Mouse (Mus musculus) embryonic facial prominence, embryonic 14.5 days (tissue): Measurements from ENCODE around the gene Atg10. TPM values are rescaled to one million over a fixed set of nuclear protein-coding genes. Genes with fewer than 3 reads are reported as not detected.
"Not testable (repeated sequence)": the region's sequence is repeated elsewhere in the genome, so short reads cannot be mapped to it uniquely, and the experiment has no call there.

ENCODE experiments used
- ATAC-seq: fragments of 200-750 bp; cut with Nextera tagmentation; 2 replicates; pipeline ENCODE4 v1.8.0; 2017; ENCODE audit warnings: low read depth, moderate number of reproducible peaks, moderate TSS enrichment
- DNase-seq: peaks from one replicate; pipeline ENCODE4 v3.0.0-alpha.2; 2015; ENCODE audit warnings: low spot score
- H3K27ac ChIP-seq: fragments of 300-500 bp; sonication (generic); replicated peaks from 2 replicates; pipeline ENCODE4 v1.5.1; 2014; ENCODE audit warnings: low read depth, mild to moderate bottlenecking, low read length, moderate library complexity
- H3K27me3 ChIP-seq: fragments of 300-500 bp; sonication (generic); replicated peaks from 2 replicates; pipeline ENCODE4 v1.6.1; 2014; ENCODE audit warnings: low read length; ENCODE audit not compliant: control insufficient read depth, insufficient read depth
- H3K36me3 ChIP-seq: fragments of 300-500 bp; sonication (generic); 2 replicates; pipeline ENCODE4 v1.6.1; 2014; ENCODE audit warnings: low read length, mixed read lengths; ENCODE audit not compliant: control insufficient read depth, insufficient read depth
- H3K4me1 ChIP-seq: fragments of 300-500 bp; sonication (generic); 2 replicates; pipeline ENCODE4 v1.6.1; 2014; ENCODE audit warnings: antibody characterized with exemption, low read length; ENCODE audit not compliant: control insufficient read depth, insufficient read depth
- H3K4me2 ChIP-seq: fragments of 300-500 bp; sonication (generic); 2 replicates; pipeline ENCODE4 v1.6.1; 2014; ENCODE audit warnings: low read depth, mild to moderate bottlenecking, low read length, moderate library complexity, mixed read lengths
- H3K4me3 ChIP-seq: fragments of 300-500 bp; sonication (generic); 2 replicates; pipeline ENCODE4 v1.5.1; 2014; ENCODE audit warnings: low read depth, mild to moderate bottlenecking, low read length
- H3K9ac ChIP-seq: fragments of 300-500 bp; sonication (generic); 2 replicates; pipeline ENCODE4 v1.6.1; 2014; ENCODE audit warnings: low read depth, mild to moderate bottlenecking, low read length, moderate library complexity, mixed read lengths
- H3K9me3 ChIP-seq: fragments of 300-500 bp; sonication (generic); 2 replicates; pipeline ENCODE4 v1.6.1; 2016; ENCODE audit warnings: low read length; ENCODE audit not compliant: control insufficient read depth
- WGBS: fragments of 180-500 bp; shearing (Covaris S2); extraction: QIAGEN DNeasy Blood & Tissue Kit; methylation state at CpG from one replicate; pipeline ENCODE4 v1.1.7; 2014; 5-methylcytosine and 5-hydroxymethylcytosine counted together
- polyA plus RNA-seq: library from polyadenylated mRNA; unstranded; fragments of >200 nt; fragmentation: Nextera tagmentation; extraction: Ambion mirVana; gene quantifications from 2 replicates; pipeline ENCODE4 v1.2.1, GENCODE M21; 2014

The Atg10 gene
- polyA plus RNA-seq, 1 experiment from 2014 or later = 14.5 TPM

DNA sequence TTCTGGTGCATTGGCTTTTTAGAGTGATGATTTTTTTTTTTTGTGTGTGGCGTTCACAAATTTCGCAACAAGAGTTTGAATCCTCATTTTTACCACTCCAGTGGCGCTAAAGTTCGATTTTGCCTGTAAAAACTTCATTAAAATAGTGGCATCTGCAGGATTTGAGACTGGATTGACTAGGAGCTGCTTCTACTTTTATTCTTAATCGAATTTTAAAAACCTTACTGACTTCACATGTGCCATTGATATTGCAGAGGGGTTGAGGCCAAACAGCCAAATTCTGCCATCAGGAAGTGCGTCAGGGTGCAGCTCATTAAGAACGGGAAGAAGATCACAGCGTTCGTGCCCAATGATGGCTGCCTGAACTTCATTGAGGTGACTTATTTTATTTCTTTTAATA, 299.7 kb downstream of the Atg10 start:
- whole genome bisulfite sequencing = 37% methylated on average over 9 of the region's 9 CpGs
- H3K27me3 ChIP-seq = no peaks in the 10 kb centered on the region
- peak overlapping the region; percentile 95 for H3K4me3 ChIP-seq
- H3K9me3 ChIP-seq = no peaks in the 10 kb centered on the region
- peak overlapping the region; percentile 84 for H3K27ac ChIP-seq
- DNase-seq = no peak
- no peak for ATAC-seq
- H3K9ac ChIP-seq = peak overlapping the region; percentile 99
- peaks cover 41% of the 10 kb centered on the region for H3K36me3 ChIP-seq
- no peaks in the 10 kb centered on the region for H3K4me1 ChIP-seq
- H3K4me2 ChIP-seq = peak overlapping the region; percentile 76

DNA sequence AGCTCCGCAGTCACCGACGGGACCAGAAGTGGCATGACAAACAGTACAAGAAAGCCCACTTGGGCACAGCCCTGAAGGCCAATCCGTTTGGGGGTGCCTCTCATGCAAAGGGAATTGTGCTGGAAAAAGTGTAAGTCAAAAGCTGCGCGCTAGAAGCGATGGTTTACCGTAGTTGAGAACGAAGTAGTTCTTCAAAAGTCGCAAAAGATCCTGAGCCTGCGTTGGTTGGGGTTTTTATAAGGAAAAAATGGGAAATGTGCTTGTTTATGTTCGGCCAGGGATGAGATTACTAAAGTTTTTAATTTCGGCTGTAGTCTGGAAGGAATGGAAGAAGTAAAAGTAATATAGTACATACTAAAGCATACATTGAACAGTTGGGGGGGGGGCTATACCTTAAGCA, 300.2 kb downstream of the Atg10 start:
- not testable (repeated sequence) for DNase-seq, H3K9me3 ChIP-seq, H3K4me1 ChIP-seq, ATAC-seq, H3K27me3 ChIP-seq
- peak overlapping the region; percentile 84 for H3K27ac ChIP-seq
- H3K4me3 ChIP-seq = peak overlapping the region; percentile 95
- peak overlapping the region; percentile 99 for H3K9ac ChIP-seq
- peak overlapping the region; percentile 76 for H3K4me2 ChIP-seq
- peaks cover 39% of the 10 kb centered on the region for H3K36me3 ChIP-seq
- 1% methylated on average over 13 of the region's 13 CpGs for WGBS

GRCm38 (mm10) chr13:90922751-90923612, 300.8 kb downstream of the Atg10 start, which contains the start of gene Rps23:
TSS of gene Rps23 (plus strand) at chr13:90922958.
- Histone ChIP-seq H3K9ac (peak within 1 kb of the TSS; percentile 99), H3K27me3 (no peaks in the 10 kb centered on the region), H3K36me3 (peaks cover 33% of the 10 kb centered on the region), H3K9me3 (no peaks in the 10 kb centered on the region), H3K4me2 (peak within 1 kb of the TSS; percentile 76), H3K27ac (peak within 1 kb of the TSS; percentile 84), H3K4me3 (peak within 1 kb of the TSS; percentile 95), H3K4me1 (no peaks in the 10 kb centered on the region)
- DNase-seq (peak; percentile 96), ATAC-seq (peak; percentile 97)
- under 1% methylated on average over 55 of the region's 57 CpGs for WGBS

GRCm38 (mm10) chr13:90914721-90915120, 309.0 kb downstream of the Atg10 start:
- DNase-seq = no peak

GRCm38 (mm10) chr13:90913675-90914192, 310.0 kb downstream of the Atg10 start:
- Histone ChIP-seq H3K4me2 (no peak overlapping the region), H3K36me3 (no peaks in the 10 kb centered on the region), H3K4me3 (no peak overlapping the region), H3K27me3 (no peaks in the 10 kb centered on the region), H3K9me3 (no peaks in the 10 kb centered on the region), H3K27ac (no peak overlapping the region), H3K4me1 (no peaks in the 10 kb centered on the region), H3K9ac (no peak overlapping the region)
- 57% methylated on average over 7 of the region's 7 CpGs for WGBS
- no peak for DNase-seq
- ATAC-seq = no peak

More at GRCm38 (mm10) chr13:90914721-90915120, 309.0 kb downstream of the Atg10 start:
- ATAC-seq = no peak
- Histone ChIP-seq H3K4me1 (no peaks in the 10 kb centered on the region), H3K4me2 (no peak overlapping the region), H3K9me3 (no peaks in the 10 kb centered on the region), H3K27me3 (no peaks in the 10 kb centered on the region), H3K27ac (no peak overlapping the region), H3K4me3 (no peak overlapping the region), H3K9ac (no peak overlapping the region), H3K36me3 (no peaks in the 10 kb centered on the region)
- 90% methylated on average over 4 of the region's 4 CpGs for WGBS

- H3K4me3 ChIP-seq = no peak overlapping the region
- no peaks in the 10 kb centered on the region for H3K36me3 ChIP-seq
- no peak overlapping the region for H3K27ac ChIP-seq
- no peak overlapping the region for H3K9ac ChIP-seq
- ATAC-seq = peak; percentile 50; the same call in 1 of the 2 replicates
- no peaks in the 10 kb centered on the region for H3K27me3 ChIP-seq
- no peak overlapping the region for H3K4me2 ChIP-seq
- no peak for DNase-seq
- WGBS = 69% methylated on average over 17 of the region's 17 CpGs
- no peaks in the 10 kb centered on the region for H3K4me1 ChIP-seq
- no peaks in the 10 kb centered on the region for H3K9me3 ChIP-seq
Measured at GRCm38 (mm10) chr13:90912760-90913674, 310.8 kb downstream of the Atg10 start.

DNA sequence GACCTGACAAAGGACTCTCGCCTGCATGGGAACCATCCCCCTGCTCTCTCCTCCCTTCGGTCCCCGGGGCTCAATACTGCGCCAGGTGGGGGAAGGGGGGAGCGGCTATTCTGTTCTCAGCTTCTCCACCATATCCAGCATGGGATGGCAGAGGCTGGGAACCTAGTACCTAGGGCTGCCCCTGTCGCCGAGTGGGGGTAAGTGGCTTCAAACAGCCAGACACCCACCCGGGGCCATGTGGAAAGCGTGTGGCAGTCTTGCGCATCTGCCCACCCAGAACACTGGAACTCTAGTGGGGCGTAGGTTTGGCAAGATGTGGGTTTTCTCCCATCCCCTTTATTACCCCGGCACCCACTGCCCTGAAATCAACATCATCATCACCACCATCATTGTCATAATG, 316.4 kb downstream of the Atg10 start:
- Histone ChIP-seq H3K4me2 (no peak overlapping the region), H3K9ac (no peak overlapping the region), H3K27me3 (no peaks in the 10 kb centered on the region), H3K4me3 (no peak overlapping the region), H3K27ac (no peak overlapping the region), H3K36me3 (no peaks in the 10 kb centered on the region), H3K9me3 (no peaks in the 10 kb centered on the region), H3K4me1 (no peaks in the 10 kb centered on the region)
- 87% methylated on average over 12 of the region's 12 CpGs for WGBS
- DNase-seq = no peak
- ATAC-seq = no peak

DNA sequence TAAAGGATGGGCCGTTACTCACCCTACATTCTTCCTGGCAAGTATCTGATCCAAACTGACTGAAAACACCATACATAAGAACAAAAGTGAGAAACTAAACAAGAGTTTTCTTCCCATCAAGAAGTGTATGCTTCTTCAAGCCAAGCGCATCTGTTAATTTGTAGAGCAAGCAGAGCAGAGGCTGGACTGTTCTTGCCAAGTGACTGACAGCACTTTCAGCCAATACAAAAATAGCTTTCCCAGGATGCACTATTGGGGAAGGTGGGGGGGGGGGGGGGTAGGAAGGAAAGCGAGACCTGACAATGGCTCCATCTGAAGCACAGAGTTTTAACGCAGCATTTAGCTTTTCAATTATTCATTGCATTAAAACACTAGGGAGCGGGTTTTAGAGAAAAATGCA, 318.6 kb downstream of the Atg10 start, which contains the start of gene Atp6ap1l:
Gene Atp6ap1l, minus strand, starts transcription at position 180 of the 400 bp plus-strand sequence.
- no peak within 1 kb of the TSS for H3K4me3 ChIP-seq
- H3K9me3 ChIP-seq = no peaks in the 10 kb centered on the region
- WGBS = 88% methylated on average over 5 of the region's 5 CpGs
- H3K27me3 ChIP-seq = no peaks in the 10 kb centered on the region
- H3K4me1 ChIP-seq = no peaks in the 10 kb centered on the region
- no peaks in the 10 kb centered on the region for H3K36me3 ChIP-seq
- no peak within 1 kb of the TSS for H3K4me2 ChIP-seq
- ATAC-seq (no peak), DNase-seq (no peak)
- H3K9ac ChIP-seq = no peak within 1 kb of the TSS
- H3K27ac ChIP-seq = no peak within 1 kb of the TSS
